Mouse (Mus musculus): ENCODE data around the gene Ddi2.

The Ddi2 gene

DNA sequence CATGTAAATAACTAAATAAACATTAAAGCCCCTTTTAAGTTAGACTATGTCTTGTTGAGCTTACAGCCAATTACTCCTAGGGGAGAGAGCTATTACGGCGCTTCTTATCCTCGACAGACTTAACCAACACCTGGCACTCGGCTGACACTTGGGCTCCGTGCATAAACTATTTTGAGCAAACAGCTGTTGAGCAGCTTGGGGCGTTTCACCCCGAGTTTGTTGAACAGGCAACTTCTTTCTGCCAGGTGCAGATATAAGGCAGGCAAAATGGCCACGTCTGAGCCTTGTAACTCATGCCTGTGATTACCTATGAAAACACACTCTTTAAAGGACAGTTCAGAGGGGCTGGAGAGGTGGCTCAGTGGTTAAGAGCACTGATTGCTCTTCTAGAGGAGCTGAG lies 14.8 kb upstream of the Ddi2 start:
- DNase-seq, result no peak

DNA sequence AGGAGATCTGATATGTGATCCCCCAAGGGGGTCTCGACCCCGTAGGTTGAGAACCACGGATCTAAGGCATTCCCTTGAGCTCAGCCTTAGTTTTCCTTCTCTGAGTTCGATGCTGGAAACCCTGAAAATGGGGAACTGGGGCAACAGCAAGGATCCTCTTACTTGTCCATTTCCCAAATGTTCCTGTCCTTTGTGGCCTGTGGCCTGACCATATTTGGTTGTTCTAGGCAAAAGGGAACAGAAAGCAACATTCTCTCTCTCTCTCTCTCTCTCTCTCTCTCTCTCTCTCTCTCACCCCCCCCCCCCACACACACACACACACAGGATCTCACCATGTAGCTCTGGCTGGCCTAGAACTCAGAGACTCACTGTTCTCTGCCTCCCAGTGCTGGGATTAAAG lies 13.6 kb upstream of the Ddi2 start:
- no peak for DNase-seq

DNA sequence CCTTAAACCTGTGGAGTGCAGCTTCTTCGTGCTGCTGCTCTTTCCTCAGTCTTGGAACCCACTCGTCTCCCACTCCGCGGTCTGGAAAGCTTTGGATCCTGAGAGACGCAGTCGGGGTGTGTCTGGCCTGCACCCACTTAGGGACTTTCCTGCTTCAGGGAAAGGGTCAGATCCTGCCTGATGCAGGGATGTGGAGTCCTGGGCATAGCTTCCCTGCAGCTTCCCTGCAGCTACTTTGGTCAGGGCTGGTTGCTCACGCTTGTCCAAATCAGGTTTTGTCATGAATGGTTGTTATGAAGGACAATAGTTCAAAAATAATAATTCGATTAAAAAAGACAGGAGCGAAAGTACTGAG lies 12.0 kb upstream of the Ddi2 start:
- no peak for DNase-seq

DNA sequence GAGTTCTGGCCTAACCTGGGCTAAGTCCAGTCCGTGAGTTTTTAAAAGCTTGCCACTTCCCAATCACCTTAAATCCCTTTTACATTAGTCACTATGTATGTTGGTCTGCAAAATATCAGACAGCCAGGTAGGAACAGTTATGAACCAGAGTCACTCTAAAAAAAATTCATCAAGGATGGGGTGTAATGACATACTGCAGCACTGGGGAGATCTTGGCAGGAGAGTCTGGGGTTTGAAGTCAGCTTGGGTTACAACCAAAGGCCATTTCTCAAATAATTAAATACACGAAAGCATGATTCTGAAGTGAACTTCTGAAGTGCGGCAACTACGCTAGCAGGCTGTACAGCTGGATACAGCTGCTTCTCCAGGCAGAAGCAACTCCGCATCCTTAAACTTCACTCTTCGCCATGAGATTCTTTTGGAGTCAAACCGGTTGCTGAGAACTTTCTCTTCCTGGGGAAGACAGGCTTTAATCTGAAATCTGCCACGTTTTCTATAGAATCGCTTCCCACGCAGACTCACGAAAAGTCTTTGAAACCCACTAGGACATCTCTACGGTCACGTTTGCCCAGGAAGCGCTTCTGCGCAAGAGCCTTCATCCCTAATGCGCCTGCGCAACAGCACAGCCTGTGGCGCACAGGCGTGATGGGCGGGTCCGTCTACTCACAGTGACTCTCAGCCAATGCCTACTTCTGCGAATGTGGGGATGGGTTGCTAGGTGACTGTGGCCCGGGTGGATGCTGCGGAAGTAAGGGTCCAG lies 11.4 kb upstream of the Ddi2 start:
- DNase-seq, result peak; percentile 93

DNA sequence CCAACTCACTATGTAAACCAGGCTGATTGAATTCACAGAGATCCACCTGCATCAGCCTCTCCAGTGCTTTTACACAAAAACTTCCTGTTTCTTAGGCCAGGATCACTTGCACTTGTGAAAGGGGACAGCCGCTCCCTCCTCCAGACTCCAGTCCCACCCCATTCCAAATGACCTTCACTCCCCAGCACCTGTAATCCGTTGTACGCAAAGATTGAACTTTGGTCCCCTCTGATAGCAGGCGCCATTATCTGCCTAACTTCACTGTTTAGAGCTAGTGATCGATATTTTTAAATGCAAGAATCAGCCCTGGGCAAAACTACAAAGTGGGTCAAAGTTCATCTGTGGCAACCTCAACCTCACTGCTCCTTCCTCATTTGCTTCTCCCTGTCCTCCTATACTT lies 8.5 kb upstream of the Ddi2 start:
- DNase-seq, result no peak

DNA sequence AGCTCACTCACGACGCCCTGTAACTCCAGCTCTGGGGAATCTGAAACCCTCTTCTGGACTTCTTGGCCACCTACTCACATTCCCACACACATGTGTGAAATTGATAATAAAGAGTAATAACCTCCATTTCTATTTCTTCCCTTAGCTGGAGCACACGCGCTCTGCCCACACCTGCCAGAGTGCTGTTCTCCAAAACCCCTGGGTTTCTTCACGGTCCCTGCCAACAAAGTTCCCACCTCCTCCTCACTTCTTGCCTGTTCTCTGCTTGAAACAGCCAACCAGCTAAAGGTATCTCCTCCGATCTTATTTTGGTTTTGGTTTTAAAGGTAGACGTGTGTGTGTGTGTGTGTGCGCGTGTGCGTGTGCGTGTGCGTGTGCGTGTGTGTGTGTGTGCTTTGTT lies 7.2 kb upstream of the Ddi2 start:
- DNase-seq, result no peak

DNA sequence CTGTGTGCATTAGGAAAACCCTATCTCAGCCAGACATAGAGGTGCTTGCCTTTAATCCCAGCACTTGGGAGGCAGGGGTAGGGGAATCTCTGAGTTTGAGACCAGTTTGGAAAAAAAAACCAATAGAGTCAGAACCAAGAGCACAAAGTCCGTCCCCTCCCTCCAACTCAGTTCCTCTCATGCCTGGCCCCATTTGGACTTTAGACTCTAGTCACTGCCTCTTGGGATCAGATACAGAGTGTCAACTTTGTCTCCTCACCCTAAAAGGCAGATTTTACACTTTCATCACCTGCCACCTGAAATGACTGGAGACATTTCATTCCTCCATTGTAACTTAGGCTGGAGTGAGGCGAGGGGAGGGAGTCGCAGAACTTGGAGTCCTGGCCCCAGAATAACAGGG lies 6.0 kb upstream of the Ddi2 start:
- DNase-seq, result no peak

DNA sequence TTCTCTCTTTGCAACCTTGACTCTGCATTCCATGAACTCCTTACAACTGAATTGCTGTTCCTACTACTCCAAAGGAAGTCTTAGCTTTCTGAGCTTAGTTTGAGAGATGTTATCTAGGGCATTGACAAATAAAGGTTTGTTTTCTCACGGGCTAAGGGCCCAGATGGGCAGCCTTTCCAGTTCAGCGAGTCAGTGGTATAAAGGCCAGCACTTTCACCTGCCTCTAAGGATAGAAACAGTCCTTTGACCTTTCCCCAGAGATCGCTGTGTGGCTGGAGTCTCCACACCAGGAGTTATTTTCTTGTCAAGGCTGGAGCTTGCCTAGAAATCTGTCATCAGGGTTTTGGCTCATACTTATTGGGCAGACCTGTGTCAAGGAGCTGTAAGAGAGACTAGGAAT lies 2.5 kb upstream of the Ddi2 start:
- no peak for DNase-seq

DNA sequence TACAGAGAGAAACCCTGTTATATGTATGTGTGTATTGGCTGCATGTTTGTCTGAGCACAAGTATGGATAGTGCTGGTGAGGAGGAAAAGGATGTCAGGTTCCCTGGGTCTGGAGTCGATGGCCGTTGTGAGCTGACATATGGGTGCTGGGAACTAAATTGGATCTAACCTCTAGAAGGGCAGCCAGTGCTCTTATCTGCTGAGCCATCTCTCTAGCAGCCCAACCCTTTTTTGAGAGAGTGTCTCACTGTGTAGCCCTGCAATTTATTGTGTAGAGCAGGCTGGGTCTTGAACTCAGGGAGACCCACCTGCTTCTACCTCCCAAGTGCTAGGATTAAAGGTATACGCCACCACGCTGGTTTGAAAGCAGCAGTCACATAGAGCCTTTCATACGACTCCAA lies 2.1 kb upstream of the Ddi2 start:
- no peak for DNase-seq

DNA sequence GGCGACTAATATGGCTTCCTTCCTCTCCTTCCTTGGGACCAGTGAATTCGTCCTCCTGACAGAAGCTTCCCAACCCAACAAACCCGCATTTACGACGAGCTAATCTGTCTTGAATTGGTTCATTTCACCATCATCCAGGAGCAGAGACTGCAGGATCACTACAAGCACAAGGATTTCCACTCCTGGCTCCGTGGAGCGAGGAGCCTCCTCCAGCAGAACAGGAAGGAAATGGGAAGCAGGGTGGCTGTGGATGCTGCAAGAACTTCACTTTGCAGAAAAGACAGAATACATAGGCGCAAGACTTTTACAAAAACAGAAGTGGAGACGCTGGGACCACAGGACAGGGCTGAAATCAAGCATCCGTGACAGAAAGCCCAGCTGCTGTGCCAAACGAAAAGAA lies 1.4 kb upstream of the Ddi2 start:
- no peak for DNase-seq

DNA sequence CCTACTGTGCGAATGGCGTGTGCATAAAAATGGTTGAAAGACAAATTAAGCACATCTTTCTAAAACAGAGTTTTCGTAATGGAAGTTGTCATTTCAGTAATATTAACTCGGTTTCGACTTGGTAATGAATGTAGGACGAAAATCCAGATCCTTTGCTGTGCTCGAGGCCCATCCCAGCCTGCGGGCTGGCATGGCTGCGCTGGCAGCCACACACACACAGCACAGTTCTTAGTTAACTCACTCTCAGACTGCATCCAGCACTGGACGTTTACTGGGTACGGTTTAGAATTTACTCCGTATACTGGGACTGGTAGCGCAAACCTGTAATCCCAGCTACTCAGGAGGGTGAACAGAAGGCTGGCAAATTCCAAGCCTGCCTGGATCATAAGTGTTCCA lies 452 bp upstream of the Ddi2 start:
- DNase-seq, result no peak

DNA sequence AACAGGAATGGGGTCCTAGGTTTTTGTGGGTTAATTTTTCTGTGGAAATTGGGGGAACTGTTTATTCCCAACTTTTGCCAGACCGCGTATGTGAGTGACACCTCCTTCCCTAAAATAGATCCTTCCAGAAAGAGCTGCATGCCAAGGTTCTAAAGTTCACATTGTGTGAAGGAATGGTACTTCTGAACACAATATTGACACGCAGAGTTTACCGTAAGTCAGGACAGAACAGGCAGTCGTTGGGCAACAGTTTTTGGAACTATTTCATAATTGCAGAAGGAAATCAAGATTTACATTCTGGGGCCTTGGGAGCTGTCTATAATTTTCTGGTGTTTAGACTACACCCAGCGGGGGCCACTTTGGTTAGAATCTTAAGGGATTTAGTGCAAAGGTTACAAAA lies 1.3 kb downstream of the Ddi2 start:
- no peak for DNase-seq

DNA sequence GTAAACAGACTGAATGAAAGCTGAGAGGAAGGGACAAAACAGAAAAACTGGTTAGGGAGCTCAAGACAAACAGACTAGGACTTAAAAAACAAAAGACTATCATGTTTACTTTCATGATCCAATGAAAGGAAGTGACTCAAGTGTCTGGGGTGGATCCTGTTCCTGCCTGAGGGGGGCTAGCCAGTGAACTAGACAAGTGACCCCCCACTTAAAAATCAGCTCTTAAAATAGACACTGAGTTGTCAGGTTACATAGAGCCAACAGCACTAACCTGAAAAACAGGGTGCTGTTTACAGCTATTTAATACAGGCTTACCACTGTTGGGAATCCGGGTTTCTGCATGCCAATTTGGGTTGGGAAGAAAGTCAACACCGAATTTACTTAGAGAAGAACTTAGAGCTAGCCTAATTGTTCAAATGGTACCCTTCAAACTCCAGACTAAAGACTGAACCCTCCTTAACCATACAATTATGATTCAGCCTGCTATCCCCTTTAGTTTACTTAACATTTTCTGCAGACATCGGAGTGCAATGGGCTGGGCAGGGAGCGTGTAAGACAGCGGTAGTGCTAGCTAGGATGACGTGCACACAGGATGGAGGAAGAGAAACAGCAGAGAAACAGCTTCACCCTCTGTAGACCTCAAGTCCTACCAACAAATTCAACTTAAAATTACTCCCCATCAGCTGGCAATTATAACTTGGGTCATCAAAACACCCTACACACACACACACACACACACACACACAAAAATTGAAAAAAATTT lies 2.3 kb downstream of the Ddi2 start:
- DNase-seq, result no peak

DNA sequence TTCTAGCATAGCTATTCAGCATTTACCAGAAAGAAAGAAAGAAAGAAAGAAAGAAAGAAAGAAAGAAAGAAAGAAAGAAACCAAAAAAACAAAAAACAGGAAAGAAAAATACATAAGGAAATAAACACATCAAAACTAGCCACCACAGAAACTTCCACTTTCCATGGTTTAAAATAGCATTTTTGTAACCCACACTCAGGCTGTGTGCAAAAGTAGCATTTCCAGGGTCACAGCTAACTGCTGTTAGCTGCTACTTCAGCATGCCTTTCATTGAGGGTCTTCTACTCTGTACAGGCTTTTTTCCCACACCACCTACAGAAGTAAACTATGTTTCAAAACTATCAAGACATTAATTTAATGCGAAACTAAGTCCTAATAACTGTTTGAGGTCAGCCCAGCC lies 3.9 kb downstream of the Ddi2 start:
- no peak for DNase-seq

DNA sequence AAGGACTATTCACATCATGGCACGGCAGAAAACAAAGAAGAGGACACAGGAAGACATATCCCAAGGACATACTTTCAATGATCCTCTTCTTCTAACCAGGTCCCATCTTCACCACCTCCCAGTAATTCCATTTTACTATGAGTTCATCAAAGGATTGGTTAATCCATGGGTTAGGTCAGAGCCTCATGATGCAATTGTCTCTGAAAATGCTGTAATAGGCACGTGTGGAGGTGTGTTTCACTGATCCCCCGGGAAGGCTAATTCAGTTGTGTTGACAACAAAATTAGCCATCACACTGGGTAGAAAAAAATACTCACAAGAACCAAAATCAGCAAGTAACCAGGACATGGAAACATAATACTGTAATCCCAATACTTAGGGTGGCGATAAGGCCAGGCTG lies 5.6 kb downstream of the Ddi2 start:
- no peak for DNase-seq

DNA sequence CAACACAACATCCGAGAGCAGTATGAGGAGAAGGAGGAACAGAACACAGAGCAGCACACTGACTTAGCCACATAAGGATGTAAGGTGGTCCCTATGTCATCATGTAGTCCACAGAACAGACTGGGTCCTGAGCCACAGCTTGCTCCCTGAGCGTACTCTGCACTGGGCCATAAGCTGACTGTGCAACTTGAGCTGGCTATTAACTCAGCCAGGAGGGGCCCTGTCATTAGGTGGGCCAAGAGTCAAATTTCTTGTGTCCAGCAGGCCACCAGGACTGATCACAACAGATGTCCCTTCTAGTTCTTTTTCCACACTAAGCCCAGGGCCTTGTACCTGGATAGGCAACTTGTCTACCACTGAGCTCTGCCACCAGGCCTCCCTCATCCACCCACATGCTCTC lies 8.2 kb downstream of the Ddi2 start:
- DNase-seq, result no peak

DNA sequence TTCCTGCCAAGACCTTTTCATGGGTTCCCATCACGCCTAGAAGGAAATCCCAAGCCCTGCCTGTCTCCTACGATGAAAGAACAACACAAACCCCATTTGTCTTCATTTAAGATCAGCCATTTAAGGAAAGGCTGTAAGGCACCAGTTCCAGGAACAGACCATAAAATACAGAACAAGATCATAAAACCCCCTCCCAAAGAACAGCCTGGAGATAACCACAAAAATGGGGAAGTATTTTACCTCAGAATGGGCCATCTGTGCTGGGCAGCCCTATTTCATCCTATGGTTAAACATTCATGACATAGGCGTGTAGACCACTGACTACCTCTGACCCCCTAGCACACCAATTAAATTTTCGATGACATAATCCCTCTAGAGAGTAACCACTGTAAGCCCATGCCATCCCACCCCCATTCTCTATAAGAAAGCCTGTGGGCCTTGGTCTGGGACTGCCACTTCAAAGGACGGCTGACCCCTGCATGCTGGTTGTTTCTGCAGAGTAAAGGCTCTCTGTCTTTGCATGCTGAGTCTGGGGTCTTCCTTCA lies 9.5 kb downstream of the Ddi2 start:
- DNase-seq, result no peak

DNA sequence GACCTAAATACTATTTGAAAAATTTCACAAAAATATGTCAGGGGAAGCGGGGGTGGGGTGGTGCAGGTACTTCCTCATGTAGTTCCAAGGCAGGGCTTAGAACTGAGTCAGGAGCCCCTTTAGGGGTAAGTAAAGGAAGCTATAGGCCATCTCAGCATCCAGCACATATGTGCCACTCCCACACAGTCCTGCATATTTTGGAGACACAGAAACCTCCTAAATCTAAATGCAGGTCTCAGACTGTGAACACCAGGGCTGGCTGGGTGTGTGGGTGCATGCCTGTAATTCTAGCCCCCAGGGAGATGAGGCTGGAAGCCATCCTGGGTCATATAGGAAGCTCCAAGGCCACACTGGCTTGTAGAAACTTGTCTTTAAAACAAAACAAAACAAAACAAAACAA lies 12.0 kb downstream of the Ddi2 start:
- DNase-seq, result no peak

DNA sequence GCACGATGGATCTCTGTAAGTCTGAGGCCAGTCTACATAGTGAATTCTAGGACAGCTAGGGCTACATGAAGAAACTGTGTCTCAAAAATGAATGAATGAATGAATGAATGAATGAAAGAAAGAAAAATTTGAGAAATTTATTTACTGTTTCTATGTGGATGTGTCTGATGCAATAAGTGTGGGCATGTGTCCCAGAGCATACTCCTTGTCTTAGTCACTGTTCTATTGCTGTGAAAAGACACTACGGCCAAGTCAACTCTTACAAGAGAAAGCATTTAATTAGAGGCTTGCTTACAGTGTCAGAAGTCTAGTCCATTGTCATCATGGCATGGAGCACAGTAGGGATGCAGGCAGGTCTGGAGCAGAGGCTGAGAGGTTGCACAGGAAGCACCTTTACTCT lies 14.2 kb downstream of the Ddi2 start:
- DNase-seq, result no peak

DNA sequence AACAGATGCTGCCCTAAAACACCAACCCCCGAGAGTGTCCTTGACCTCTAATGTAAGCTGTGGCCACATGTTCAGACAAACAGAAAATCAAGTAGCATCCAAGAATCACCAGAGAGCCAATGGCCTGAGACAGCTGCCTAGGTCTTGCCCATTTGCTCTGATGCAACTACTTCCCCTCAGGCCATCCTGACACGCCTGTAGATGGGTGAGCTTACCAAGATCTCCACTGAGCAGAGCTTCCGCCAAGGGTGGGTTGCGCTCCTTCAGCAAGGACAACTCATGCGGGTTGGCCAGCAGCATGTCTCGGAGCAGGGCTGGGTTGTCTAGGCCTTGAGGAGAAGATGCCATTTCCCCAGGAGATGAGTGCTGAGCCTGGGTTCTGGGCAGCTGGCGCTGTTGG lies 15.2 kb downstream of the Ddi2 start:
- no peak for DNase-seq

DNA sequence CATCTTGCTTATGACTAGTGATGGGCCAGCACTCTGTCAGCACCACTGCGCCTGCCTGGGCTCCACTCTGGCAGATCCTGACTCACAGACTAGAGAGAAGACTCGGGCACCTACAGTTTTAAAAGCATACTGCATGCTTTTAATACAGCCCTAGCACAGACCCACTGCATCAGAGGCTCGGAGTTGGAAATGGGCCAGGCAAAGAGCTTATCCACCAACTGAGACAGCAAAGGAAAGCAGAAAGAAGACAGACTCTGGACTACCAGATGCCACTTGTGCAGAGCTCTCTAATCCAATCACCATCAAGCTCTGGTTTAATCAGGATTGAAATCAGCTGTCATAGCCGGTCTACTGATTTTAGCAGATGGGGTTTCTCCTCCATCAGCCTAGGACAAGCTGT lies 17.9 kb downstream of the Ddi2 start:
- peak; percentile 73 for DNase-seq

DNA sequence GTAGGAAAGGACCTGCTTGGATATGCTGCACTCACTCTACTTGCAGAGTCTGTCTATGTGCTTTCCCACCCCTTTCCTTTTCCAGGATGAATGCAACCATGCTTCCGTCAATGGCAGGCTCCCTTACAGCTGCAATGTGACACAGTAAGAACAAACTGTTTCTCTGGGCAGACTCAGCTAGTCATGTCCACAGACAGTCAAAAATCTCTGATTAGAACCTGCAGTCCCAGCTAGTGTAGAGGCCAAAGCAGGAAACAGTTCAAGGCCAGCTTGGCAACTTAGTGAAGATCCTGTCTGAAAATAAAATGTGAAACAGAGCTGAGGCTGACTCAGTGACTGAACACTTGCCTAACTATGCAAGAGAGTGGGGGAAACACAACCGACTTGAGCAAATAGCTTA lies 18.6 kb downstream of the Ddi2 start:
- DNase-seq, result no peak

DNA sequence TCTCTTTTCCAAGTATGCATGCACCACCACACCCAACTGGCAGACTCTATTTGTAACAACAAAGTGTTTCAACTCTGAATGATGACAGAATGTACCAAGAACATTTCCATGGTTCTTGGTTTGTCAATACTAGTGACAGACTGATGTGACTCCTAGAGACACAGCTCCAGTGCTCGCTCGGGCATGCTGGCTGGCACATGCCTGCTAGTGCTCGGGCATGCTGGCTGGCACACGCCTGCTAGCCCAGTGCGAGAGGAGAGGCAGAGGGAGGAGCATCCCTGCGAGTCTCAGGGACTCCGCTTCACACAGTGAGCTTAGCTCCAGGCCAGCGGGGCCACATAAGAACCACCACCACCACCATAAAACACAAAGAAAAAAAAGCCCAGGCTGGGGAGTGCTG lies 28.5 kb downstream of the Ddi2 start:
- DNase-seq, result no peak

DNA sequence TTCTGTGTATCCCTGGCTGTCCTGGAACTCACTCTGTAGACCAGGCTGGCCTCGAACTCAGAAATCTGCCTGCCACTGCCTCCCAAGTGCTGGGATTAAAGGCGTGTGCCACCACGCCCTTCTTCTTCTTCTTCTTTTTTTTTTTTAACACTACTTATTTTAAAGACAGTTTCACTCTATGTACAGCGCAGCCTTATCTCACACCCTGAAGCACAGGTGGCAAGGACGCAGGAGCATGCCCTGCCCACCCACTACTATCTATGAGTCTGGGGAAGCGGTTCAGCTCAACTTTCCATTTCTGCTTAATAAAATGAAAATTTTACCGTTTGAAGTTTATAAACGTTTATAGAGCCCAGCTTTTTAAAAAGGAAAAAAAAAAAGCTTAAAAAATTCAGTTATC lies 34.7 kb downstream of the Ddi2 start:
- no peak for DNase-seq

DNA sequence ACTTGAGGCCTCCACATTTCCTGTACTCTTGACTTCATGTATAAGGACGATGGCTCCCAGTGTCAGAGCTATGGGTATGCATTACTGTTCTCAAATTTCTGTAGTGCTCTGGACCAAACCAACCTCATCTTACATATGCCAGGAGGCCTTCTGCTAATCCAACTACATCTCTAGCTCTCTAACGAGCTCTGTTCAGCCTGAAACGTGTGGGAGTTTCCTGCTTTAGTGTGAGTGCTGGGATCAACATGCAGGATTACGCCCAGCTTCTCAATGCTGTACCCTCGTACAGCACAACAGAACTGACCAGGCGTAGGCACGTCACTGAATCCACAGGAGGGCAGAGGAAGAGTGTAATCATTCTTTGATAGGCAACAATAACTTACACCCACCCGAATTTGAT lies 36.7 kb downstream of the Ddi2 start:
- DNase-seq, result no peak
